9 mouse cellular contexts compared by ENCODE assay signal in genomic region chr6:54818389-54818788, GRCm38 (mm10). TPM values are rescaled to one million over a fixed set of nuclear protein-coding genes. Genes with fewer than 3 reads are reported as not detected.
DNase-seq lines count a peak whose midpoint lies in the region; ATAC-seq and TF ChIP-seq lines count a peak whose summit lies in the region.
"Had no signal": no experiment of that assay in that cellular context is flagged by ENCODE, and none has a peak within 500 bp of the region (broad histone marks: within the 10 kb centered on the region; RNA-seq: fewer than 3 reads in every experiment).

No protein-coding gene starts in this region.

- H3K4me3 ChIP-seq in kidney, embryonic 16.5 days (ENCODE audit: low read length) = peak overlapping the region; percentile 77
- peak overlapping the region; percentile 75 for H3K4me3 ChIP-seq in bone marrow macrophage, adult 2 months (ENCODE audit: insufficient read depth, low read length)
- peak overlapping the region; percentile 88 for H3K4me3 ChIP-seq in hindbrain, embryonic 15.5 days
- peak overlapping the region; percentile 71 for H3K4me3 ChIP-seq in midbrain, embryonic 15.5 days

- peak overlapping the region; percentile 96 for H3K9ac ChIP-seq in kidney, embryonic 16.5 days (replicated peaks; ENCODE audit: low read length)
- H3K9ac ChIP-seq in hindbrain, embryonic 15.5 days = no peak overlapping the region
- H3K9ac ChIP-seq in midbrain, embryonic 15.5 days = no peak overlapping the region

- TF ChIP-seq CTCF in bone marrow macrophage, adult 2 months (IDR thresholded peaks at IDR 0.05; ENCODE audit: low read depth, low read length) = no peak

- DNase-seq in kidney, postnatal 25 days = no peak
- no peak for DNase-seq in frontal cortex, adult 2 months (ENCODE audit: extremely low spot score in 1 of 2, low spot score in 1 of 2)
- no peak for DNase-seq in left cerebral cortex, postnatal 36 days (ENCODE audit: low spot score in 2 of 2)
- no peak for DNase-seq in adrenal gland, postnatal 14 days
- DNase-seq: right cerebral cortex, adult 18-20 months had no signal

- no peak overlapping the region for H3K27ac ChIP-seq in kidney, embryonic 16.5 days (ENCODE audit: low read length)
- peak overlapping the region; percentile 94 for H3K27ac ChIP-seq in bone marrow macrophage, adult 2 months (ENCODE audit: insufficient read depth, low read depth, low read length)
- H3K27ac ChIP-seq in hindbrain, embryonic 15.5 days (replicated peaks) = no peak overlapping the region
- H3K27ac ChIP-seq in midbrain, embryonic 15.5 days = no peak overlapping the region

- H3K27me3 ChIP-seq in kidney, embryonic 16.5 days (ENCODE audit: insufficient read depth, low read length) = no peaks in the 10 kb centered on the region
- no peaks in the 10 kb centered on the region for H3K27me3 ChIP-seq in hindbrain, embryonic 15.5 days
- no peaks in the 10 kb centered on the region for H3K27me3 ChIP-seq in midbrain, embryonic 15.5 days (replicated peaks)

- H3K4me2 ChIP-seq in kidney, embryonic 16.5 days (replicated peaks; ENCODE audit: low read depth, low read length) = peak overlapping the region; percentile 72
- H3K4me2 ChIP-seq in hindbrain, embryonic 15.5 days = peak overlapping the region; percentile 65
- H3K4me2 ChIP-seq in midbrain, embryonic 15.5 days = peak overlapping the region; percentile 62

- intact Hi-C loops in left cerebral cortex, postnatal 36 days (cut with DNase I) = loop anchor here (5.0 kb wide), 3 partner anchors 121 to 174 kb away; partner anchors contain the start of genes Ggct and Nod1

- TF ChIP-seq POLR2A in bone marrow macrophage, adult 2 months (IDR thresholded peaks at IDR 0.05; ENCODE audit: borderline replicate concordance, low read depth, low read length) = no peak

- ATAC-seq in kidney, embryonic 16.5 days (ENCODE audit: low FRiP score, low TSS enrichment) = no peak
- no peak for ATAC-seq in hindbrain, embryonic 15.5 days (ENCODE audit: low FRiP score, low read depth)
- ATAC-seq in midbrain, embryonic 15.5 days (replicated peaks) = no peak

- no peaks in the 10 kb centered on the region for H3K36me3 ChIP-seq in kidney, embryonic 16.5 days (ENCODE audit: insufficient read depth, low read length)
- no peaks in the 10 kb centered on the region for H3K36me3 ChIP-seq in hindbrain, embryonic 15.5 days
- H3K36me3 ChIP-seq in midbrain, embryonic 15.5 days (replicated peaks) = no peaks in the 10 kb centered on the region

- peaks cover 27% of the 10 kb centered on the region for H3K4me1 ChIP-seq in kidney, embryonic 16.5 days (ENCODE audit: insufficient read depth, low read length)
- peaks cover 36% of the 10 kb centered on the region for H3K4me1 ChIP-seq in bone marrow macrophage, adult 2 months (ENCODE audit: control insufficient read depth, insufficient read depth, low read length)
- peaks cover 26% of the 10 kb centered on the region for H3K4me1 ChIP-seq in hindbrain, embryonic 15.5 days (replicated peaks)
- H3K4me1 ChIP-seq in midbrain, embryonic 15.5 days = peaks cover 28% of the 10 kb centered on the region

- 55% methylated on average over 2 of the region's 2 CpGs for WGBS in kidney, embryonic 16.5 days
- WGBS in hindbrain, embryonic 15.5 days = 51% methylated on average over 2 of the region's 2 CpGs
- 57% methylated on average over 2 of the region's 2 CpGs for WGBS in midbrain, embryonic 15.5 days

- no peaks in the 10 kb centered on the region for H3K9me3 ChIP-seq in kidney, embryonic 16.5 days (ENCODE audit: low read length)
- no peaks in the 10 kb centered on the region for H3K9me3 ChIP-seq in hindbrain, embryonic 15.5 days
- no peaks in the 10 kb centered on the region for H3K9me3 ChIP-seq in midbrain, embryonic 15.5 days

RNA-seq across cellular contexts. Expression of gene Znrf2, which starts 1.7 kb away (rescaled TPM):
- 4.1 and 4.4 TPM in 2 replicates for polyA plus RNA-seq in kidney, embryonic 16.5 days (2015; fragmentation: Nextera tagmentation; extraction: Ambion mirVana)
- 104 and 108 TPM in 2 replicates for polyA plus RNA-seq in bone marrow macrophage, adult 2 months (2012; ENCODE audit: insufficient read depth, insufficient read length, missing spikeins)
- polyA plus RNA-seq in hindbrain, embryonic 15.5 days (2015; fragmentation: Nextera tagmentation; extraction: Ambion mirVana) = 4.7 and 5.5 TPM in 2 replicates
- polyA plus RNA-seq in midbrain, embryonic 15.5 days (2015; fragmentation: Nextera tagmentation; extraction: Ambion mirVana) = 6.3 and 6.6 TPM in 2 replicates
- 8.8 and 9.4 TPM in 2 replicates for polyA plus RNA-seq in frontal cortex, adult 2 months (2012; rRNA removed)
- 10 to 100 TPM; 14.3 to 15.9 TPM for total RNA-seq in left cerebral cortex, postnatal 36 days (2021)
- 28.3 and 30.0 TPM in 2 replicates for total RNA-seq in adrenal gland, postnatal 14 days (2021)

Comparison
In these comparisons a context has a peak if more than half of its experiments do, and no peak if none do; other contexts are left out.
1. RNA of gene Znrf2, which starts 1.7 kb away (polyA plus RNA-seq): 104 to 108 TPM in bone marrow macrophage, adult 2 months; 8.8 to 9.4 TPM in frontal cortex, adult 2 months, 6.3 to 6.6 TPM in midbrain, embryonic 15.5 days, 4.7 to 5.5 TPM in hindbrain, embryonic 15.5 days and 4.1 to 4.4 TPM in kidney, embryonic 16.5 days; every median in the first group is over 10 times any median in the second.
2. Peak in every context shown above with its lines, with median percentiles within 50 percentile points of each other: H3K4me2 ChIP-seq and H3K4me3 ChIP-seq.